ENCODE assay signal across 22 mouse cellular contexts in the genomic region with DNA sequence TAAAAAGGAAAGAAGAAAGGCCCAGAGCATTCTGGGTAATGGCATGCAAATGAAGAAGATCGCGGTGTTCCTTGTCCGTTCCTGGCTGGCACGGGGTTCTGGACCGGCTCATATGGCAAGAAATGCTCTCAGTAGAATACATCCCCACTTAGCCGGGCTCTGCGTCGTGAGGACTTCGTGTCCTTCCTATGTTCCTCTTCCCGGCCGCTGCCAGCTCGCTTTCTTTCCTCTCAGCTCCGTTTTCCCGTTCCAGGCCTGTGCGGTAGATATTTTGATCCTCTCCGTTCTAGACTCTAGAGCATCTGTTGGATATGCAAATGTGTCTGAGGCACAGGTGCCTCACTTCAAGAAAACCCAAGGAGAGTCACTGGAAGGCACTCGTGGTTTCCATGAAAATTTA. TPM values are rescaled to one million over a fixed set of nuclear protein-coding genes. Genes with fewer than 3 reads are reported as not detected.
DNase-seq lines count a peak whose midpoint lies in the region; ATAC-seq and TF ChIP-seq lines count a peak whose summit lies in the region.
"Had no signal": no experiment of that assay in that cellular context is flagged by ENCODE, and none has a peak within 500 bp of the region (broad histone marks: within the 10 kb centered on the region; RNA-seq: fewer than 3 reads in every experiment).

No protein-coding gene starts in this region.

- DNase-seq in heart, adult 2 months = no peak
- DNase-seq in right cerebral cortex, adult 18-20 months = peak; percentile 57
- no peak for DNase-seq in right cerebral cortex, postnatal 4 days
- DNase-seq in brain, adult 2 months (ENCODE audit: low read depth, low spot score) = peak; percentile 70
- DNase-seq: cerebellum, postnatal 25 days; forebrain, postnatal 0 days; lung, postnatal 10 days; thymus, postnatal 36 days had no signal

- no peak for TF ChIP-seq CTCF in heart, adult 2 months (IDR thresholded peaks at IDR 0.05)

- H3K27ac ChIP-seq in heart, embryonic 13.5 days (replicated peaks) = no peak overlapping the region
- no peak overlapping the region for H3K27ac ChIP-seq in heart, adult 2 months
- H3K27ac ChIP-seq in hindbrain, embryonic 12.5 days = no peak overlapping the region
- H3K27ac ChIP-seq: hindbrain, embryonic 10.5 days; limb, embryonic 15.5 days; stomach, embryonic 15.5 days had no signal

- WGBS in heart, embryonic 13.5 days = 75% methylated on average over 17 of the region's 17 CpGs
- WGBS in heart, adult 2 months = 81% methylated on average over 17 of the region's 17 CpGs
- WGBS in hindbrain, embryonic 12.5 days = 84% methylated on average over 17 of the region's 17 CpGs

- intact Hi-C loops in heart, adult 2 months (cut with DNase I) = no loop called here

- no peak for TF ChIP-seq EP300 in heart, adult 2 months (IDR thresholded peaks at IDR 0.05; ENCODE audit: insufficient read depth, low read depth, low read length)

- H3K79me2 ChIP-seq in heart, adult 2 months (replicated peaks; ENCODE audit: control insufficient read depth, insufficient read depth, low read length) = no peaks in the 10 kb centered on the region

- H3K4me3 ChIP-seq in heart, embryonic 13.5 days = no peak overlapping the region
- H3K4me3 ChIP-seq in heart, adult 2 months = no peak overlapping the region
- H3K4me3 ChIP-seq in hindbrain, embryonic 12.5 days = no peak overlapping the region
- H3K4me3 ChIP-seq: hindbrain, embryonic 10.5 days; kidney, embryonic 15.5 days; limb, embryonic 15.5 days; stomach, embryonic 15.5 days had no signal

- no peaks in the 10 kb centered on the region for H3K27me3 ChIP-seq in heart, embryonic 13.5 days (replicated peaks)
- H3K27me3 ChIP-seq in heart, adult 2 months (ENCODE audit: control insufficient read depth, insufficient read depth, low read length) = no peaks in the 10 kb centered on the region
- H3K27me3 ChIP-seq in hindbrain, embryonic 12.5 days = no peaks in the 10 kb centered on the region; the same call in 1 of the 2 replicates
- H3K27me3 ChIP-seq: limb, embryonic 15.5 days; stomach, embryonic 15.5 days had no signal

- no peak overlapping the region for H3K9ac ChIP-seq in heart, embryonic 13.5 days
- H3K9ac ChIP-seq in heart, adult 2 months (ENCODE audit: low read depth, low read length) = no peak overlapping the region
- H3K9ac ChIP-seq in hindbrain, embryonic 12.5 days = no peak overlapping the region
- H3K9ac ChIP-seq: forebrain, postnatal 0 days; kidney, embryonic 15.5 days; limb, embryonic 15.5 days; stomach, embryonic 15.5 days had no signal

- no peak for TF ChIP-seq POLR2A in heart, adult 2 months (IDR thresholded peaks at IDR 0.05; ENCODE audit: insufficient read depth, low read depth, low read length)

- no peaks in the 10 kb centered on the region for H3K9me3 ChIP-seq in heart, embryonic 13.5 days
- no peaks in the 10 kb centered on the region for H3K9me3 ChIP-seq in hindbrain, embryonic 12.5 days (replicated peaks)
- H3K9me3 ChIP-seq: hindbrain, embryonic 10.5 days; kidney, embryonic 15.5 days; limb, embryonic 15.5 days; stomach, embryonic 15.5 days had no signal

- no peaks in the 10 kb centered on the region for H3K36me3 ChIP-seq in heart, embryonic 13.5 days
- H3K36me3 ChIP-seq in heart, adult 2 months (ENCODE audit: control insufficient read depth, insufficient read depth, low read length) = no peaks in the 10 kb centered on the region
- H3K36me3 ChIP-seq in hindbrain, embryonic 12.5 days = no peaks in the 10 kb centered on the region
- H3K36me3 ChIP-seq: hindbrain, embryonic 10.5 days; kidney, embryonic 15.5 days; limb, embryonic 15.5 days; stomach, embryonic 15.5 days had no signal

- 0 out of 2 replicates have a peak overlapping the region, but pooled peaks have one; percentile 8 for H3K4me2 ChIP-seq in heart, embryonic 13.5 days
- no peak overlapping the region for H3K4me2 ChIP-seq in hindbrain, embryonic 12.5 days (replicated peaks)
- H3K4me2 ChIP-seq: kidney, embryonic 15.5 days; limb, embryonic 15.5 days; stomach, embryonic 15.5 days had no signal

- peaks cover 40% of the 10 kb centered on the region for H3K4me1 ChIP-seq in heart, embryonic 13.5 days
- no peaks in the 10 kb centered on the region for H3K4me1 ChIP-seq in heart, adult 2 months (ENCODE audit: control insufficient read depth, insufficient read depth, low read length)
- peaks cover 9% of the 10 kb centered on the region for H3K4me1 ChIP-seq in hindbrain, embryonic 12.5 days

- ATAC-seq in heart, embryonic 13.5 days (ENCODE audit: extremely low read depth, insufficient number of reproducible peaks, low FRiP score, low TSS enrichment) = no peak
- ATAC-seq in hindbrain, embryonic 12.5 days (ENCODE audit: low FRiP score) = no peak
- no peak for ATAC-seq in monocyte, adult 5-6 weeks (replicated peaks; ENCODE audit: insufficient number of reproducible peaks, low FRiP score, low TSS enrichment, poor library complexity, severe bottlenecking)
- ATAC-seq: activated CD4-positive, CD25-positive, alpha-beta regulatory T cell, adult 4 months; forebrain, postnatal 0 days; inflammation-experienced regulatory T-cells, adult 6 months had no signal

RNA-seq across cellular contexts. Expression of a gene that starts 24.8 kb away (rescaled TPM):
- polyA plus RNA-seq in heart, embryonic 13.5 days (2015; fragmentation: Nextera tagmentation; extraction: Ambion mirVana) = 27.8 and 28.8 TPM in 2 replicates
- total RNA-seq in heart, adult 2 months (2021) = 10 to 100 TPM; 32.7 to 35.5 TPM
- 6.2 and 6.3 TPM in 2 replicates for polyA plus RNA-seq in heart, adult 2 months (2012; rRNA removed)
- 40.9 and 41.4 TPM in 2 replicates for polyA plus RNA-seq in hindbrain, embryonic 12.5 days (2016; fragmentation: Nextera tagmentation; extraction: Ambion mirVana)
- 62.7 to 74.2 TPM (median 74.1 TPM) in 3 replicates for total RNA-seq in monocyte, adult 5-6 weeks (2017)

RNA-seq across cellular contexts. Expression of a gene that starts 43.6 kb away (rescaled TPM):
- not detected in 2 replicates for polyA plus RNA-seq in heart, embryonic 13.5 days (2015; fragmentation: Nextera tagmentation; extraction: Ambion mirVana)
- not detected for total RNA-seq in heart, adult 2 months (2021)
- polyA plus RNA-seq in heart, adult 2 months (2012; rRNA removed) = not detected in 2 replicates
- not detected in 2 replicates for polyA plus RNA-seq in hindbrain, embryonic 12.5 days (2016; fragmentation: Nextera tagmentation; extraction: Ambion mirVana)
- total RNA-seq in monocyte, adult 5-6 weeks (2017) = not detected in 3 replicates
- total RNA-seq: adrenal gland, postnatal 4 days; forebrain, postnatal 0 days; gastrocnemius, postnatal 4 days; layer of hippocampus, adult 18-20 months; megakaryocyte-erythroid progenitor cell, adult 5-6 weeks had no signal
- polyA plus RNA-seq: activated CD4-positive, CD25-positive, alpha-beta regulatory T cell, adult 4 months; forebrain, postnatal 0 days; heart, embryonic 14.5 days; hindbrain, embryonic 10.5 days; inflammation-experienced regulatory T-cells, adult 6 months; kidney, embryonic 15.5 days; limb, embryonic 15.5 days had no signal

Comparison
In these comparisons a context has a peak if more than half of its experiments do, and no peak if none do; other contexts are left out.
1. DNase-seq: peak in right cerebral cortex, adult 18-20 months (single experiment) and brain, adult 2 months (single experiment); none in heart, adult 2 months (0 of 2) and right cerebral cortex, postnatal 4 days (single experiment).